Mouse (Mus musculus) testis, adult 2 months (tissue): ENCODE results near the gene Sec1.

Experiments used
- CTCF ChIP-seq: fragments of 200-500 bp; IDR thresholded peaks from 2 replicates; pipeline ENCODE4 v1.5.1; 2012; ENCODE audit warnings: low read depth, mild to moderate bottlenecking, inconsistent platforms, low read length, moderate library complexity; ENCODE audit not compliant: control insufficient read depth, insufficient read depth, insufficient replicate concordance
- POLR2A ChIP-seq: fragments of 200-500 bp; IDR thresholded peaks from 2 replicates; pipeline ENCODE4 v1.6.1; 2012; ENCODE audit warnings: low read depth, mild to moderate bottlenecking, inconsistent platforms, low read length, moderate library complexity; ENCODE audit not compliant: control insufficient read depth

DNA sequence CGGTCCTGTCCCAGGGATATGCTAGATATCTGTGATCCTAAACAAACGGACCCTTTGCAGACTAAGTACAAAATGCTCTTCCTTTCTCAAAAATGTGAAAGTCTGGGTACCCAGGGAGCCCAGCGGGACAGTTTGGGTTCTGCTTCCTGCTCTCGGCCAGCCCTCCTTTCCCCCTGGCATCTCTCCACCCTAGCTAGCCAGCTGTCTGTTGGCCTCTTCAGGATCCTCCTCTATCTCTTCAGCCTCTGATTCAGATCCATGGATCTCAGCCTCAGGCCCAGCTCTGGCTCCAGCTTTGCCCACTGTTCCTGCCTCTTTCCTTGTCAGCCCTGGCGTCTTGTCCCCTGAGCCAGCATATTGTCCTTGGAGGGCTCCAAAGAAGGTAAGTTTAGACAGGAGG is 52.1 kb downstream of the Sec1 start:
- TF ChIP-seq POLR2A (no peak), CTCF (no peak)
